8 mouse cellular contexts compared by ENCODE assay signal in genomic region chr5:35858069-35858468, GRCm38 (mm10). TPM values are rescaled to one million over a fixed set of nuclear protein-coding genes. Genes with fewer than 3 reads are reported as not detected.
DNase-seq lines count a peak whose midpoint lies in the region; ATAC-seq and TF ChIP-seq lines count a peak whose summit lies in the region.

No protein-coding gene starts in this region.

- H3K27me3 ChIP-seq in testis, adult 2 months (ENCODE audit: control insufficient read depth, insufficient read depth, low read length): no peaks in the 10 kb centered on the region
- H3K27me3 ChIP-seq in hindbrain, postnatal 0 days (ENCODE audit: insufficient read depth, low read length): no peaks in the 10 kb centered on the region
- no peaks in the 10 kb centered on the region for H3K27me3 ChIP-seq in liver, embryonic 13.5 days

- no peaks in the 10 kb centered on the region for H3K36me3 ChIP-seq in testis, adult 2 months (ENCODE audit: control insufficient read depth, insufficient read depth, low read length)
- no peaks in the 10 kb centered on the region for H3K36me3 ChIP-seq in hindbrain, postnatal 0 days (ENCODE audit: insufficient read depth, low read length)
- H3K36me3 ChIP-seq in liver, embryonic 13.5 days: no peaks in the 10 kb centered on the region

- peak; percentile 69; the same call in 1 of the 2 replicates for TF ChIP-seq CTCF in testis, adult 2 months (IDR thresholded peaks at IDR 0.05; ENCODE audit: control insufficient read depth, insufficient read depth, insufficient replicate concordance, low read depth, low read length)
- TF ChIP-seq CTCF in brain, embryonic 14.5 days (IDR thresholded peaks at IDR 0.05; ENCODE audit: borderline replicate concordance, extremely low read depth, insufficient read depth, insufficient read length): peak; percentile 90
- peak; percentile 91 for TF ChIP-seq CTCF in embryonic fibroblast, embryonic 13.5 days (IDR thresholded peaks at IDR 0.05; ENCODE audit: borderline replicate concordance, insufficient read depth, low read length)
- peak; percentile 96 for TF ChIP-seq CTCF in hindbrain, postnatal 0 days (IDR thresholded peaks at IDR 0.05; ENCODE audit: low read depth)

- peak; percentile 57 for ATAC-seq in hindbrain, postnatal 0 days
- ATAC-seq in liver, embryonic 13.5 days (ENCODE audit: low read depth): no peak
- ATAC-seq in megakaryocyte, adult 5-6 weeks (ENCODE audit: poor library complexity, severe bottlenecking): no peak

- 28% methylated on average over 6 of the region's 6 CpGs for WGBS in hindbrain, postnatal 0 days
- WGBS in liver, embryonic 13.5 days (ENCODE audit: insufficient replicate concordance): 22% methylated on average over 6 of the region's 6 CpGs

- no peaks in the 10 kb centered on the region; the same call in 1 of the 2 replicates for H3K4me1 ChIP-seq in testis, adult 2 months (ENCODE audit: control insufficient read depth, insufficient read depth, low read length)
- no peaks in the 10 kb centered on the region for H3K4me1 ChIP-seq in embryonic fibroblast, embryonic 13.5 days (ENCODE audit: control insufficient read depth, insufficient read depth, low read length)
- no peaks in the 10 kb centered on the region for H3K4me1 ChIP-seq in hindbrain, postnatal 0 days (ENCODE audit: insufficient read depth, low read length)
- no peaks in the 10 kb centered on the region for H3K4me1 ChIP-seq in liver, embryonic 13.5 days (replicated peaks)

- no peak overlapping the region for H3K4me2 ChIP-seq in hindbrain, postnatal 0 days (ENCODE audit: low read depth, low read length)
- no peak overlapping the region for H3K4me2 ChIP-seq in liver, embryonic 13.5 days

- DNase-seq in testis, postnatal 14 days (ENCODE audit: low spot score): no peak
- DNase-seq in brain, embryonic 14.5 days (ENCODE audit: low read depth): peak; percentile 83
- peak; percentile 90 for DNase-seq in hindbrain, postnatal 0 days (ENCODE audit: low spot score)
- peak; percentile 13 for DNase-seq in liver, embryonic 13.5 days
- DNase-seq in ovary, postnatal 36 days (ENCODE audit: low spot score): peak; percentile 68

- TF ChIP-seq POLR2A in testis, adult 2 months (IDR thresholded peaks at IDR 0.05; ENCODE audit: control insufficient read depth, low read depth, low read length): no peak
- TF ChIP-seq POLR2A in brain, embryonic 14.5 days (IDR thresholded peaks at IDR 0.05; ENCODE audit: borderline replicate concordance, extremely low read depth, insufficient read depth, insufficient read length, poor library complexity, severe bottlenecking): no peak
- no peak for TF ChIP-seq POLR2A in embryonic fibroblast, embryonic 13.5 days (IDR thresholded peaks at IDR 0.05; ENCODE audit: low read depth, low read length)

- H3K9ac ChIP-seq in hindbrain, postnatal 0 days (replicated peaks; ENCODE audit: low read length): no peak overlapping the region
- no peak overlapping the region for H3K9ac ChIP-seq in liver, embryonic 13.5 days

- H3K4me3 ChIP-seq in testis, adult 2 months (ENCODE audit: control insufficient read depth, low read depth, low read length): no peak overlapping the region
- no peak overlapping the region for H3K4me3 ChIP-seq in embryonic fibroblast, embryonic 13.5 days (ENCODE audit: insufficient read depth, low read length)
- H3K4me3 ChIP-seq in hindbrain, postnatal 0 days (ENCODE audit: low read length): no peak overlapping the region
- no peak overlapping the region for H3K4me3 ChIP-seq in liver, embryonic 13.5 days (replicated peaks)

- H3K27ac ChIP-seq in testis, adult 2 months (ENCODE audit: control insufficient read depth, insufficient read depth, low read depth, low read length): no peak overlapping the region
- H3K27ac ChIP-seq in embryonic fibroblast, embryonic 13.5 days (ENCODE audit: insufficient read depth, low read length): no peak overlapping the region
- H3K27ac ChIP-seq in hindbrain, postnatal 0 days: no peak overlapping the region
- H3K27ac ChIP-seq in liver, embryonic 13.5 days: no peak overlapping the region

- no peaks in the 10 kb centered on the region for H3K9me3 ChIP-seq in hindbrain, postnatal 0 days (ENCODE audit: low read length)
- no peaks in the 10 kb centered on the region for H3K9me3 ChIP-seq in liver, embryonic 13.5 days (replicated peaks)

RNA-seq across cellular contexts. Expression of gene Afap1, which starts 35.0 kb away (rescaled TPM):
- 37.9 and 46.5 TPM in 2 replicates for polyA plus RNA-seq in testis, adult 2 months (2012; rRNA removed)
- 62.2 and 97.5 TPM in 2 replicates for polyA plus RNA-seq in brain, embryonic 14.5 days (2012; rRNA removed)
- 64.3 and 71.8 TPM in 2 replicates for polyA plus RNA-seq in embryonic fibroblast, embryonic 13.5 days (2011; ENCODE audit: insufficient read length, low read depth, missing spikeins)
- 59.7 and 89.4 TPM in 2 replicates for total RNA-seq in hindbrain, postnatal 0 days (2014; rRNA removed)
- polyA plus RNA-seq in hindbrain, postnatal 0 days (2015; fragmentation: Nextera tagmentation; extraction: Ambion mirVana): 38.2 and 43.6 TPM in 2 replicates
- polyA plus RNA-seq in liver, embryonic 13.5 days (2015; fragmentation: Nextera tagmentation; extraction: Ambion mirVana): 1.3 and 1.5 TPM in 2 replicates
- 2.6 and 2.7 TPM in 2 replicates for total RNA-seq in megakaryocyte, adult 5-6 weeks (2015)
- 2.0 and 3.1 TPM in 2 replicates for total RNA-seq in megakaryocyte, adult 5-6 weeks (2017)

Comparison
In these comparisons a context has a peak if more than half of its experiments do, and no peak if none do; other contexts are left out.
1. RNA of gene Afap1, which starts 35.0 kb away (polyA plus RNA-seq): 62.2 to 97.5 TPM in brain, embryonic 14.5 days, 64.3 to 71.8 TPM in embryonic fibroblast, embryonic 13.5 days, 38.2 to 43.6 TPM in hindbrain, postnatal 0 days and 37.9 to 46.5 TPM in testis, adult 2 months; 1.3 to 1.5 TPM in liver, embryonic 13.5 days; every median in the first group is over 10 times any median in the second.
2. Peak in every context shown above with its lines, with median percentiles within 50 percentile points of each other: CTCF ChIP-seq.